Mouse (Mus musculus) cerebellum, adult (tissue): Measurements from ENCODE around the gene Ube2a.
"Not testable (repeated sequence)": the region's sequence is repeated elsewhere in the genome, so short reads cannot be mapped to it uniquely, and the experiment has no call there.

ENCODE experiments used
- ATAC-seq: cut with Nextera tagmentation; 2 replicates; pipeline ENCODE4 v1.9.2; 2017; ENCODE audit warnings: mild to moderate bottlenecking, moderate library complexity, mixed read lengths; ENCODE audit not compliant: insufficient number of reproducible peaks, low FRiP score, low TSS enrichment

The Ube2a gene

DNA sequence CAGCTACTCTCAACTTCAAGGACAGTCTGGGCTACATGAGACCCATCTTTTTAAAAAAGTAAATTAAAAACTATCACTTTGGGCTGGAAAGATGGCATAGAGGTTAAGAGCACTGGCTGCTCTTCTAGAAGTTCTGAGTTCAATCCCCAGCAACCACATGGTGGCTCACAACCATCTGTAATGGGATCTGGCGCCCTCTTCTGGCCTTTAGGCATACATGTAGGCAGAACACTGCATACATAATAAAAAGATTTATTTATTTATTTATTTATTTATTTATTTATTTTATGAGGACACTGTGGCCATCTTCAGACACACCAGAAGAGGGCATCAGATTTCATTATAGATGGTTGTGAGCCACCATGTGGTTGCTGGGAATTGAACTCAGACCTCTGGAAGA is 25.2 kb downstream of the Ube2a start:
- not testable (repeated sequence) for ATAC-seq

DNA sequence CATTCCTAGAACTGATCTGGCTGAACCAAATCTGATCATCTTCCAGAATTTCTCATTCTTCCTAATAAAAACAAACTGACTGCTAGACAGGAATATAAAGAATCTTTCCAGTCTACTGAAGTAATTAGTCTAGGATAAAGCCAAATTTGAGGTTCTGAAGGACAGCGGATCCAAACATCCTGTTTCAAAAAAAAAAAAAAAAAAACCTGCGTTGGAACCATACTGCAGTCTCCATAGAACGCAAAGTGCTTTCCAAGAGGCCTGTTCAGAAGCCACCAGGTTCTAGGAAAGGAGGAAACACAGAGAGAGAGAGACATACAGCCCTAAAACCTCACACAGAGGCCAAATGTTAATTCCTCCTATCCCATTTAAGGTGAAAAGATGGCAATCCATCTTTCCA is 28.0 kb downstream of the Ube2a start:
- no peak for ATAC-seq

DNA sequence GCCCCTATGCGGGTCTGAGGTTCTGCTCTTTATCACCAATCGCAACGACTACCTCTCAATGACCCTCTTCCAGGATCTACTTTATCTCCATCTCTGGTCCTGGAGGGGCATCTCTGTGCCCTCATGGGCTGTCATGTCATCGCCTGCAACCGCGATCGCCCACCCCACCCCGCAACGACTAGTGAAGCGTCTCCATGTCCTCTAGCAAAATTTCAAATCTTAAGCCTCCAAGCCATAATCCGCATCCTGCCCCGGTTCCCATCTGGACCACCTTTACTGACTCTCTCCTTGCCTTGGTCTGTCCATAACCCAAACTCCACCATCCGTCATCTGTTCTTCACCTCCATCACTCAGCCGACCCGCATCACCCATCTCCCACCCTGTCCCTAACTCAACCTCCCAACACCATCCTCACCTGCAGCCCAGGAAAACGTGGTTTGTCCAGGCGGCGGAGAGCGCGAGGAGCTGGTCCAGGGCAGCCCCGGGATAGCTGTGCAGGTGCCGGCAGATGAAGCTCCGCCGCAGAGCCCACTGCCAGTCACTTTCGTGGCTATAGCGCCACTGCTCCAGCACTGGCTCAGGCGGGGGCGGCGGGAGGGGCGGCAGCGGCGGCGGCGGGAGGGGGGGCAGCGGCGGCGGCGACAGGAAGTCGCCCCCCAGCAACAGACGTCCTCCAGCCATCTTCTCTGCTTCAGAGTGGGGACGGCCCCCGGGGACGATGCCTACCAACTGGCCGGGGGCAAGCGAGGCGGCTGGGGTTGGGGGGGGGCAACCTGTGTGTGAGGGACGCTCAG is 28.8 kb downstream of the Ube2a start, which contains the start of gene Nkrf:
Nkrf (minus strand) TSS at position 579 of the 794 bp plus-strand sequence.
- ATAC-seq = peak; percentile 70; the same call in 1 of the 2 replicates

DNA sequence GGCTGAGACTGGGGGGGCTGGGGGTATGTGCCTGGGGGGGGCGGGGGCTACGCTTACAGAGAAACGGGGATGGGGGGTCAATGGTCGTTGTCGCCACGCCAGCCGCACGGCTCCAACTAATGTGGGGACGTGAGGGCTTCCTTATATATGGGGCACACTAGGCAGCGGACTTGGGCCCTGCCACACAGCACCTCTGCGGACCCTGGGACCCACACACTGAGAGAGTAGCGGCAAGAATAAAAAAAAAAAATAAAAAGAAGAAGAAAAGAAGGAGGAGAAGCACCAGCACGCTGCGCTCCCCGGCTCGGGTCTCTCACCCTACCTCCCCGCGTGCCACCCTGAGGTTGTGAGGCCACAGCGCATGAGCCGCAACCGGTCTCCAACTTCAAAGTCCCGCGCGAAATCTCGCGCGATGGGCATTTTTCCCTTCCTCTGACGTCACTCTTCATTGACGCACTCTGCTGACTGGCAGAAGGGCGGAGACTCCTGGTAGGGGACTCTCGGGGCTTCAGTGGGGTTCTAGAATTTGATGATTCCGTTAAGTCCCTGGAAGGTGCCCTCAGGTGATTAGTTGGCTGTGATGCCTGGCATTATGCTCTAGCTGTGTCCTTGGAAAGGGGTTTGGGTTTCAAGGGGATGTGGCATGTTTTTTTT is 29.5 kb downstream of the Ube2a start:
- peak; percentile 93 for ATAC-seq

DNA sequence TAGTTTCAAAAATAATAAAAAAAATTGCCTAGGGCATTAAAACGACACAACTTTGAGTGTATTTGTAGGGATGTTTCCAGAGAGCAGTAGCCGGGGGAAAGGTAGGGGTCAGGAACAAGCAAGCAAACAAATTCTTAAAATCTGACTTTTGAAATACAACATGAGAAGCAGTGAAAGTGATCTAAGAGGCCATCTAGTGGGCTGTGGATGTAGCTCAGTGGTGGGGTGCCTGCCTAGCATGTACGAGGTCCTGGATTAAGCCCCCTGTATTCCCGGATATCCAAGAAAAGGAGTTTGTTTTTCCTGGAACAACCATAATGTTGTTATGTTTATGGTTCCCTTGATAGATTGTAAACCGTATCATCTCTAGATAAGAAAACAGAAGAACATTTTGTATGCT is 32.8 kb downstream of the Ube2a start:
- ATAC-seq = no peak

DNA sequence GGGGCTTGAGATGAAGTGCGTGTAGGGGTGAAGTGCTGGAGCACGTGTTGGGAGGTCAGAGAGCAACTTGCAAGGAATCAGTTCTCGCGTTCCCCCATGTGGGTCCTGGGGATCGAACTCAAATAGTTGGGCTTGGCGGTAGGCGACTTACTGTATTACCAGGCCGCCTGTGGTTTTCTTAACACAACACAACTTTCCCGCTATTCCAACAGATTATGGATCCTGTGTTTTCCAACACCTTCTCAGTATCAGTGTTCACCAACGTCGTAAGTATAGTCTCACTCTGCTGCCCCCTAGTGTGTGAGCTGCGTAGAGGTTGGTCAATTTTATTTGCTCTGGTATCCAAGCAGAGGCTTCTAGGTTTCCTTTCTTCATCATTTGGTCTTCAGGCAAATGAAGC is 37.6 kb downstream of the Ube2a start:
- ATAC-seq = no peak

DNA sequence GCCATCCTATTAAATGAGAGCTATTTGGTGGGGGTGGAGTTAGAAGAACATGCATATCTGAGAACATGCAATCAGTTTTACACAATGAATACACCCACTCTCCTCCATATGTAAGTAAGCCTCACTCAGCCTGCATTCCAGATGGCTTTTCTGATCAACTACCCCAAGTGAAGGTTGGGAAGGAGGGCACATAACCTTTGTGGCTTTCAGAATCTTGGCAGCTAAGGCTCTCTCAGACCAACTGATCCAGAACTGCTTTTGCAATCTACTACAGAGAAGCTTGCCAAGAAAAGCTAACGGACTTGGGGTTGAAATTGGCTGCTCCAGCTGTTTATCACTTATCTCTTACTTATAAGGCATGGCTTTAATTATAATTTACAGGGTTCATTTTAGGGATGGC is 44.0 kb downstream of the Ube2a start:
- no peak for ATAC-seq

DNA sequence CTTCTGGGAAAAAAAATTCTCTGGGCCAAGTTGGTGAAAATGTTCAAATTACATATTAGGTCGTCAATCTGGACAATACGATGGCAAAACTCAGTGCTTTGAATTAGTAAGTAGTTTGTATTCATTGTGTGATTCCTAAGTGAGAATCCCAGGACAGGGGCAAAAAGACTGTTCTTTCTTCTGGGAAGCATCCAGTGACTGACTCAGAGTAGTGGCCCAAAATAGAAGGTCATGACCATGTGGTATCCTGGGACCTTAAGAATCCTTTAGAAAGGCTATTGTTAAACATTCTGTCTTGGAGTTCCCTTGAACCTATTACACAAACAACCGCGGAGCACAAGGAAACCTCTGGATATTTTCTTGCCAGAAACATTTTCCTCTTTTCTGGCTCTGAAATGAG is 47.6 kb downstream of the Ube2a start:
- no peak for ATAC-seq

DNA sequence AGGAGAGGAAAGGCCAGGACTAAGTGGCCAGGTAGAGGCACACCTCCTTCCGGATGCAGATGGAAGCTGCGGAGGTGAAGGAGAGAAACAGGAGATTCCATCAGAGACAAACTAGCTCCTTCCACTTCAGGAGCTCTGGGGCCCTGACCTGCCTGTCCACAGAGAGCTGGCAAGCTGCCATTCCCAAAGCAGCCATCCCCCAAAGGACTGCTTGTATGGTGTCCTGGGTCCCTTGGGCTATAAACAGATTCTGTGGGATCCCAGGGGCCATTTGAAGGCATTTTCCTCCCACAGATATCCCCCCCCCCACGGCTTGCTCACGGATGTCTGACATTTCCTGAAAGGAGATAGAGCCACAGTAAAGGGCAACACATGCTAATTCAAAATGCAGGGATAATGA is 55.1 kb downstream of the Ube2a start:
- no peak for ATAC-seq

DNA sequence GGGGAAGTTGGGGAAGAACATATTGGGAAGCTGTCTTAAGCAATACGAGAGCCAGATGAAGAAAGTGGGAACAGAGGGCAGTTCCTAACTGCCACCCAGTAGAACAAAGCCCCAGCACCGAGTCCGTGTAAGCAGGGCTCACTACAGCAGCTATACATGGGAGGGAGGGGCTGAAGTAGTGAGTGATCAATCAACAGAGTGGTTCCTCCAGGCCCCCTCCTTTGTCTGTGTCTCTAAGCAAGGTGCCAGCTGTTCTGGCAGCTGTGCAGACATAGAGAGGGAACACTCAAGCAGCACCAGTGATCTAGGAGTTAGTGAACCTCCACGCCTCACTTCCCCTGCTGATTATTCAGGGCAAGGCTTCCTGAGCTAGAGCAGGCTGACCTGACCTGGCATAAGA is 56.0 kb downstream of the Ube2a start:
- ATAC-seq = no peak

DNA sequence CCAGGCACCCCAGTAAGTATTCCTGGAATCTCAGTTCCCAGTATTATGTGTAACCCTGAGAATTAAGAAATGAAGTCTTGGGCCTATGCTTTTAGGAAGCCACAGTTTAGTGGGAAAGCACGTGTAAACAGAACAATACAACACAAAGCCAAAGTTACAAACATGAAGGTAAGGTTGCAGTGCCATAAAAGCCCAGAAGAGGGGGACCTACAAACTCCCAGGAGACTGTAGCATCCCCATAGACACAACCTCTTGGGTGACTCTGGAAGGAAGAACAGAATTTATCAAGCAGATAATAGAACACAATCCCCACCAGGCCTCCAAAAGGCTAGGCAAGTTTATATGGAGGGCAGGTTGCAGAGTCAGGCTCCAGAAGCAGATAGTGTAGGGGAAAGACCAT is 56.9 kb downstream of the Ube2a start:
- no peak for ATAC-seq
